Mouse (Mus musculus): ENCODE measurements around the gene Ctsh.
A peak's percentile ranks its signal among the peaks of the same experiment; 100 is the strongest.

The Ctsh gene

GRCm38 (mm10) chr9:90109386-90109785 lies 55.4 kb downstream of the Ctsh start:
- DNase-seq (ENCODE audit: low spot score in 2 of 2) = no peak

GRCm38 (mm10) chr9:90113151-90113550 lies 59.2 kb downstream of the Ctsh start:
- peak in 1 of 2 experiments; percentile 25 for DNase-seq (ENCODE audit: low spot score in 2 of 2)

- DNase-seq (ENCODE audit: low spot score in 2 of 2) = peak; percentile 87 to 92
These were observed 60.0 kb downstream of the Ctsh start for GRCm38 (mm10) chr9:90113651-90114566.

GRCm38 (mm10) chr9:90114567-90115307 lies 60.8 kb downstream of the Ctsh start, which contains the start of gene Morf4l1:
Morf4l1 (minus strand) TSS chr9:90114774.
- peak; percentile 90 to 97 for DNase-seq (ENCODE audit: low spot score in 2 of 2)

- no peak for DNase-seq (ENCODE audit: low spot score in 2 of 2)
These were observed 61.4 kb downstream of the Ctsh start for GRCm38 (mm10) chr9:90115308-90115700.

- no peak for DNase-seq (ENCODE audit: low spot score in 2 of 2)
These were observed 63.3 kb downstream of the Ctsh start for GRCm38 (mm10) chr9:90117234-90117633.

GRCm38 (mm10) chr9:90122246-90122740 lies 68.3 kb downstream of the Ctsh start:
- DNase-seq (ENCODE audit: low spot score in 2 of 2) = no peak

GRCm38 (mm10) chr9:90124156-90124872 lies 70.4 kb downstream of the Ctsh start:
- peak; percentile 13 to 38 for DNase-seq (ENCODE audit: low spot score in 2 of 2)

- DNase-seq (ENCODE audit: low spot score in 2 of 2) = no peak
These were observed 70.9 kb downstream of the Ctsh start for GRCm38 (mm10) chr9:90124873-90125245.
